Mouse (Mus musculus) gastrocnemius, postnatal 4 days (tissue): ENCODE results near the gene Reep3. TPM values are rescaled to one million over a fixed set of nuclear protein-coding genes. Genes with fewer than 3 reads are reported as not detected.

Experiments used
- DNase-seq, 2 experiments: peaks; one replicate each; pipeline ENCODE4 v3.0.0; 2021 to 2022; ENCODE audit warnings: low spot score in 2 of 2, mixed read lengths in 2 of 2
- total RNA-seq, 2 experiments: library from RNA; stranded (reverse); gene quantifications; 2 replicates each; pipeline ENCODE4 v1.2.3; 2021

Reep3 gene
- total RNA-seq, 2 experiments from 2014 or later, result 33.6 to 34.4 TPM

DNA sequence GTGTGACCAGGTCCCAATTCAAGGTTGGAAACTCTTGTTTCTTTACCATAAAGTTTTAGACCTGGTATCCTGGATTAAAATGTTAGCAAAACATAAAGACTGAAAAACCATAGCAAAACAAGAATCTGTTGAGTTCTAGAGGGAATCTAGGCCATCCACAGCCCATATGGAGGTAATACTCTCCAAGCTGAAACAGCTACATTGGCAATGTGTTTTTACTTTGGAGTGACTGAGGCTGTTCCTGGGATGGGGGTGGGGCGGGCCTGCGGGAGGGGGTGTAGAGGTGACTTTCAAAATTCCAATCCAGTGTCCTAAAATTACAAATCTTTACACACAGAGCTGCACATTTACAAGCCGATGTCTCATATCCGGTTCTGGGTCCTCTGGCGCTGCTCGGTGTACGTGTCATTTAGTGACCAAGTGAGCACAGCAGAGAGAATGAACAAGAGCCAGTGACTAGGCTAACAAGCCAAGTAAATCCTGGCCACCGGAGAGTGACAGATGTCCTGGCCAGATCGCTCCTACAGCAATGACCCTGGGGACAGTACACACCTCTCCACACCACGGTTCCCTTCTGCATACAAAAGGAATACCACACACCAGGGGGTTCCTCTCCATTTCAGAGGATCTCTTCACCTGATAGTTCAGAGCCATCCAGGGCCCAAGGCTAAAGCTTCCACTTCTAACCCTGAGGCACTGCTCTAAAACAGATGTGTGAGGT lies 13.1 kb downstream of the Reep3 start:
- DNase-seq, result no peak

DNA sequence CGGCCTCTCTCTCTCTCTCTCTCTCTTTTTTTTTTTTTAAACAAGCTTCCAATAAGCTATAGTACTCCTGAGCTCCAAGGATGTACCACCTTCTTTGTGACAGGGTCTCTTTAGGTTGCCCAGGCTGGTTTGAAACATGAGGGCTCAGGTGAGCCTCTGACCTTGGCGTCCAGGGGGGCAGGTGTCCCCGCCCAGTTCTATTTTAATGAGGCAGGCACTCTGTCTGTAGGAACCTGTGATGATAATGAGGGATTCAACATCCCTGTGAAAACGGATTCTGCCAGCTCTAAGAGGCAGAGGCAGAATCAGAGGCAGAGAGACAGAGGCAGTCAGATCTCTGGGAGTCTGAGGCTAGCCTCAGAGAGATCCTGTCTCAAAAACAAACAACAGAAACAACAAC lies 14.2 kb downstream of the Reep3 start:
- DNase-seq, result no peak

DNA sequence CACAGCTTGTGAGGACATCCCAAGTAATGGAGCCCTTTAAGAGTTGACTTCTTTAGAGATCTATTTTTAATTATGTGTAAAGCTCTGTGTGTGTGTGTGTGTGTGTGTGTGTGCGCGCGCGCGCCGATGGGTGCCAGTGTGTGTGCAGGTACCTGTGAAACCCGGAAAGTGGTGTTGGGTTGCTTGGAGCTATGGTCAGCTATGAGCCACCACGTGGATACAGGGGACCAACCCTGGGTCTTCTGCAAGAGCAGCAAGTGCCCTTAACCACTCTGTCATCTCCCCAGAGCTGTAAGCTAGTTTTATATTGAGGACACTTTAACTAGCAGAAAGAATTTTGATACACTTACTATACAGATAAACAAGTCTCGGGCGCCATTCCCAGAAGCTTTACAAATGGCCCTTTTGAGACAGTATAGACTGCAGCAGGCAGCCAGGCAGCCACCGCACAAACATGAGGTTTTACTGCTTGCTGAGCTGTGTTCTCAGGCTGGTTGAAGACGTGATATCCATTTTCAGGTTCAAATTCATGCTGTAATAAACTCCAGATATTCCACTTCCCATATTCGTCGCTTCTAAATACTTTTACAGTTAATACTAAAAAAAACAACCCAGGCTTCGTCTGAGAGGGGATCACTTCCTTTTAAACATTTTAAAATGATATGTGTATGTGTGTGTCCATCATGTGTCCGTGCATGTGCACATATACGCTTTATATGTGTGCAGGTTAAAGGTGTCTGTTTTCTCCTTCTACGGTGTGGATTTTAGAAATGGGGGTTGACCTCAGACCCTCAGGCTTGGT lies 15.3 kb downstream of the Reep3 start:
- DNase-seq, result no peak

DNA sequence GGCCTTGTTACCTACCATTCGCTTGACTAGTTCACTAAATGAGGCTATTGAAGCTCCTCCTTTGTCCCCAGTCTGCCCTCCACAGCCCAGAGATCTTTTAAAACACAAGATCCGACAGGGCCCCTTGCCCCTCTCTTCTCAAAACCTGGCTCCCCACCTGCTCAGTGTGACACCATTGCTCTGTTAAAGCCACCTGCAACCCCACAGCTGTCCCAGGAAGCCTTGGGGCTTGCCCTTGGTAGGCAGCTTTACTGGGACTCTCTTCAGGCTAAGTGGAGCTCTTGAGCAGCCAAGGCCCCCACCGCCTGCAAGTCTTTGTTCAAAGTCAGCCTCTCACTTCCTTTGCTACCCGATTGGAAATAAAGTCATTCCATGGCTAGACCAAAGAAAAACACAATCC lies 17.7 kb downstream of the Reep3 start:
- no peak for DNase-seq

DNA sequence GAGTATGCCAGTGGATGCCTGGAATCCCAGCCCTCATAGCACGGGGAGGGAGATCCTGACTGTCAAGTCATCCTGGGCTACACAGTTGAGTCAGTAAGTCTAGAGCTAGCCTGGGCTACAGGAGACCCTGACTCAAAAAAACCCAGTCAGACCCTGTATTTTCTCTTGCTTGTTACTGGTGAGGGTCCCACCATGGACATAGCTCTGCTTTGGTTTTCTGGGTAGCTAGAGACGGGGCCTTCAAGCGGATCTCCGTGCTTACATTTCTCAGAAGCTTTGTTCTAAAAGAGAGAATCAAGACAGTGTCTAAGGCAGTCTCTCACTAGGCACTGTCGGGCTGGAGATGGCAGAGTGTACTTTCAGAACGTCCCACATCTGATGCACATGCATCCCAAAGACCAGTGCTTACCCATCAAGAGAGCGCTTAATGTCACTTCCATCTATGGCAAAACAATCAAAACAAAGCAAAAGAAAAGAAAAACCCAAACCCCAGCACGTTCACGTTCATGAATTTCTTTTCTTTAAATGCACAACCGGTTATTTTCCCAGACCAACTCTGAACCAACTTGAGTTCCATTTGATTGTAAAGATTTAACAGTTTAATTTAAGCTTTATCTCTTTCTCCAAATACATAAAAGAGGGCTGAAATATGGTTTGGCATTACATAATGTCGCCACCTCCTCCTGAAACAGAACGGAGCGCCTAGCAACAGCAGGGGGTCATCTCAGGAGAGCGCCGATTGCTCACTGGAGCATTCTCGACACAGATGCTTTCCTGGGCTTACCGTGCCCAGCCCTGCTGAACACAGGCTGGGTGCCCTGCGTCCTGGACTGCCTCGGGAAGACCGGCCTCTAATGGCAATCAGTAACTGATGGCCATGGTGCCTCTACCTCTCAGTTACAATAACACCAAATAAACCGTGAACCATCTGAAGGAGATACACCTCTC lies 20.5 kb downstream of the Reep3 start:
- DNase-seq, result no peak

- DNase-seq, result no peak
These were observed 23.2 kb downstream of the Reep3 start for GRCm38 (mm10) chr10:67073577-67073976.

DNA sequence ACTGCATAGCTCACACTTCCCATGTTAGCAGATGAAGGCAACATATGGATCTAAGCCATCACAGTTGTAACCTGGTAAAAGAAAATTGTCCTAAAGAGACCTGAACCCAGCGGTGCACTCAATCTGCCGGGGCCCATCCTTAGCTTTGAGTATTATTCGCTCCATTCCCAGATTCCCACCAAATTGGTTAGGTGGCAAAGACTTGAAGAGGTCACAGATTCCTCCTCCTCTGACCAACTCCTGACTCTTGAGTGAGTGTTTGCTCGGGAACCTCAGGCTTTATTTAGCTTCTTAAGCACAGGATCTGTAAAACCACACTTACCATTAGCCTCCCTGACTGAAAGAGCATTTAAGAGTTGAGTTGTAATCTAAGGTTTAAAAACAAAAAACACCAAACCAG lies 24.1 kb downstream of the Reep3 start:
- DNase-seq, result no peak

- no peak for DNase-seq
These were observed 24.9 kb downstream of the Reep3 start for GRCm38 (mm10) chr10:67071884-67072283.

DNA sequence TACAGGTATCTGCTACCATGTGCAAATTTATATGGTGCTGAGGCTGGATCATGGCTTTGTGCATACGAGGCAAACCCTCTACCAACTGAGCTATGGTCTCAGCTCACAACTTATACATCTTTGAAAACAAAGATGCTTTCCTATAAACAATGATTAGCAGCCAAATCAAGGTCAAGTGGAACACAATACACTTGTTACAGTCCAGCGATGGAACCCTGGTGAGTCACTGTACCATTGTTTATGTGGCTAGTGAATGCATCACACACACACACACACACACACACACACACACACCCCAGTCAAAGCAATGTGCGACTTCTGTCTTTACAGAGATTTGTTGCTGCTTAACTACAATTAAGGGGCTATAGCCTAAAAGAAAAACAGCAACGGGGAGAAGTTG lies 25.4 kb downstream of the Reep3 start:
- DNase-seq, result no peak

GRCm38 (mm10) chr10:67069013-67069412 lies 27.7 kb downstream of the Reep3 start:
- no peak for DNase-seq

GRCm38 (mm10) chr10:67066421-67066820 lies 30.3 kb downstream of the Reep3 start:
- DNase-seq, result peak in 1 of 2 experiments; percentile 22

DNA sequence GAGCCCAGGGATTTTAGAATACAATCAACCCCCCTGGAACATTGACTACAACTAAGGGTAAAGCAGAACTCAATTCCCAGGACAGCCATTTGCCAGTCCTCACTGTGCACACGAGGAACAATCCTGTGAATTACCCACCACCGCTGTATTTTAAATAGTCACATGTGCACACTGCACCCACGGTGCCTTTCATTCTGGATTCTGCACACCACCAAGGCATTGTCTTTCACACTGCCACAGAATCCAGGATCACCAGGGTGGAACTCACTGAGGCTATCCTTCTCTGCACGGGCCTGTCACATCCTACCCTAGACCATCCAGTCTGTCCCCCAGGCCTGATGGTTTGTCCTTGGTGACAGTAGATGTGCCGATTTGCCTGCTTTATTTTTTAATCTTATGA lies 30.8 kb downstream of the Reep3 start:
- no peak for DNase-seq

DNA sequence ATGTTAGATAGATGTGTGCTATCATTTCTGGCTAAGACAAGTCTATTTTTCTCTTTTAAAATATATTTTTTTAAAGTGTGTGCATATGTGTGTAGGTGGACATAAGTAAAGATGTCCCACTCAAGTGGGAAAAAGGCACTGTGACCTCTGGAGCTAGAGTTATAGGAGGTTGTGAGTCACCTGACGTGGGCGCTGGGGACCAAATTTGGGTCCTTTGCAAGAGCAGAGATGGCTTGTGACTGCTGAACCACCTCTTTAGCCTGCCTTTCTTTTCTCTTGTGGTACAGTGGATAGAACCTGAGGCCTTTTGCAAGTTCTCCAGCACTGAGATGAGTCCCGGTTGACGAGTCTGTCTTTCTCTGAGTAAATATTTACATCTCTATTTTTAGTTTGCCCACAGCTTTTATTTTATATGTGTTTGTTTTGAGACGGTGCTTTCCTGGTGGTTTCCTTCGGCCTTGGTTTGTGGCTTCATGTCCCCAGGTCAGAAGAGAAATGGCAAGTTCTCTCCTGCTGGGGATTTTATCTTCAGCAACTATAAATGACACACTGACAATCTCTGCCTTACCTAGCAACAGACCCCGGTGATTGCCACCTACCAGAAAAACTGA lies 31.4 kb downstream of the Reep3 start:
- DNase-seq, result no peak

DNA sequence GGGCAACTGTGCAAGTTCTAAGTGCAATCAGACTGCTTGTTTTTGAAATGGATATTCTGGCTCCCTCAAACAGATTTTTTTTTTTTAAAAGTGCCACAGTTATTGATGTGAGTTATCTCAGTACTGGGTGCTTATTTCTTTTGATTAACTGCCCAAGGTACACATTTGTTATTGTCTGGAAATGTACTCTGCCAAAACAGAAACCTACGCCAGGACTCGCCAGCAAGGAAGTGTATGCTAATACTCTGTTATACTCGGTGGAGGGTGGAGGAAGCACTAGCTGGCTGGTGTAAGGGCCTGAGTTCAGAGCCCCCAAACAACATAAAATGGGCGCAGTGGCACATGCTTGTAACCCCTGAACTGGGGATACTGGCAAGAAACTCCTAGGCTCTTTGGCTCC lies 34.9 kb downstream of the Reep3 start:
- DNase-seq, result no peak

- DNase-seq, result no peak
These were observed 35.4 kb downstream of the Reep3 start for GRCm38 (mm10) chr10:67061367-67061801.

GRCm38 (mm10) chr10:67058702-67059101 lies 38.0 kb downstream of the Reep3 start:
- no peak for DNase-seq

GRCm38 (mm10) chr10:67058297-67058696 lies 38.4 kb downstream of the Reep3 start:
- DNase-seq, result peak; percentile 39 to 73

GRCm38 (mm10) chr10:67057696-67058095 lies 39.0 kb downstream of the Reep3 start:
- no peak for DNase-seq

DNA sequence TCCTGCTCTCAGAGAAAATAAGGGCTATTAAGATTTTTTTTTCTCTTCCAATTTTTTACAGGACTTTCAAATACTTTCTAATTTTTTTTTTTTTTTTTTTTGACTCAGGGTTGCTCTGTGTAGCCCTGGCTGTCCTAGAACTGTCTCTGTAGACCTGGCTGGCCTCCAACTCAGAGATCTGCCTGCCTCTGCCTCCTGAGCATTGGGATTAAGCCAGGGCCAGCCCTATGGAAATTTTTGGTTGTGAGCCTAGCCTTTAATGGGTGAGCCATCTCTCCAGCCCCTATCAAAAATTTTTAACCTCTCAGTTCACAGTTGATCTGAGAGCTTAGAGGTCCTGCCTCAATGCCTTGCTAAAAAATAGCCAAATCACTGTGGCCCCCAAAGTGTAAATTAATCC lies 39.5 kb downstream of the Reep3 start:
- DNase-seq, result no peak

- no peak for DNase-seq
These were observed 40.6 kb downstream of the Reep3 start for GRCm38 (mm10) chr10:67055867-67056856.
